Mouse (Mus musculus): Measurements from ENCODE around the gene Parva. TPM values are rescaled to one million over a fixed set of nuclear protein-coding genes. Genes with fewer than 3 reads are reported as not detected.

Parva gene
- polyA plus RNA-seq, 1 experiment from 2014 or later: 112 TPM

- Histone ChIP-seq H3K4me1 (peaks cover 13% of the 10 kb centered on the region), H3K27me3 (no peaks in the 10 kb centered on the region), H3K36me3 (no peaks in the 10 kb centered on the region), H3K4me3 (peak overlapping the region; percentile 75), H3K4me2 (replicated peaks) (peak overlapping the region; percentile 75), H3K9me3 (no peaks in the 10 kb centered on the region), H3K9ac (peak overlapping the region; percentile 89), H3K27ac (peak overlapping the region; percentile 98)
- ATAC-seq (ENCODE audit: insufficient number of reproducible peaks, insufficient read depth, low FRiP score, low TSS enrichment): peak; percentile 84
- WGBS: under 1% methylated on average over 22 of the region's 22 CpGs
Measured at GRCm38 (mm10) chr7:112428158-112428535, 842 bp downstream of the Parva start.

GRCm38 (mm10) chr7:112439846-112440245, 12.5 kb downstream of the Parva start:
- Histone ChIP-seq H3K9ac (no peak overlapping the region), H3K27ac (no peak overlapping the region), H3K9me3 (peaks cover 7% of the 10 kb centered on the region), H3K4me1 (peaks cover 39% of the 10 kb centered on the region), H3K4me3 (no peak overlapping the region), H3K4me2 (replicated peaks) (no peak overlapping the region), H3K27me3 (no peaks in the 10 kb centered on the region), H3K36me3 (peaks cover 5% of the 10 kb centered on the region)
- ATAC-seq (ENCODE audit: insufficient number of reproducible peaks, insufficient read depth, low FRiP score, low TSS enrichment): no peak
- WGBS: 82% methylated on average over 3 of the region's 3 CpGs

GRCm38 (mm10) chr7:112444152-112444984, 17.1 kb downstream of the Parva start:
- H3K27me3 ChIP-seq: no peaks in the 10 kb centered on the region
- H3K9ac ChIP-seq: no peak overlapping the region
- H3K4me2 ChIP-seq (replicated peaks): no peak overlapping the region; the same call in 1 of the 2 replicates
- H3K9me3 ChIP-seq: peaks cover 5% of the 10 kb centered on the region; the same call in 1 of the 2 replicates
- WGBS: 40% methylated on average over 12 of the region's 12 CpGs
- H3K36me3 ChIP-seq: no peaks in the 10 kb centered on the region
- no peak overlapping the region for H3K4me3 ChIP-seq
- peak; percentile 61; the same call in 1 of the 2 replicates for ATAC-seq (ENCODE audit: insufficient number of reproducible peaks, insufficient read depth, low FRiP score, low TSS enrichment)
- H3K27ac ChIP-seq: 0 out of 2 replicates have a peak overlapping the region, but pooled peaks have one; percentile 19
- H3K4me1 ChIP-seq: peaks cover 42% of the 10 kb centered on the region

- H3K4me1 ChIP-seq: peaks cover 42% of the 10 kb centered on the region
- H3K4me2 ChIP-seq (replicated peaks): no peak overlapping the region
- no peak overlapping the region for H3K9ac ChIP-seq
- 0 out of 2 replicates have a peak overlapping the region, but pooled peaks have one; percentile 19 for H3K27ac ChIP-seq
- 45% methylated on average over 9 of the region's 9 CpGs for WGBS
- H3K9me3 ChIP-seq: peaks cover 5% of the 10 kb centered on the region; the same call in 1 of the 2 replicates
- ATAC-seq (ENCODE audit: insufficient number of reproducible peaks, insufficient read depth, low FRiP score, low TSS enrichment): no peak
- H3K4me3 ChIP-seq: no peak overlapping the region
- no peaks in the 10 kb centered on the region for H3K27me3 ChIP-seq
- H3K36me3 ChIP-seq: no peaks in the 10 kb centered on the region
Measured at GRCm38 (mm10) chr7:112444985-112445367, 17.7 kb downstream of the Parva start.

- H3K9me3 ChIP-seq: peaks cover 5% of the 10 kb centered on the region; the same call in 1 of the 2 replicates
- no peak overlapping the region for H3K27ac ChIP-seq
- no peak overlapping the region for H3K4me3 ChIP-seq
- H3K9ac ChIP-seq: no peak overlapping the region
- no peak overlapping the region for H3K4me2 ChIP-seq (replicated peaks)
- H3K27me3 ChIP-seq: no peaks in the 10 kb centered on the region
- H3K36me3 ChIP-seq: no peaks in the 10 kb centered on the region
- no peak for ATAC-seq (ENCODE audit: insufficient number of reproducible peaks, insufficient read depth, low FRiP score, low TSS enrichment)
- H3K4me1 ChIP-seq: peaks cover 31% of the 10 kb centered on the region
- WGBS: 87% methylated on average over 4 of the region's 4 CpGs
Measured at GRCm38 (mm10) chr7:112446498-112446897, 19.2 kb downstream of the Parva start.

GRCm38 (mm10) chr7:112449954-112450700, 22.8 kb downstream of the Parva start:
- Histone ChIP-seq H3K4me3 (no peak overlapping the region), H3K9me3 (peaks cover 5% of the 10 kb centered on the region; the same call in 1 of the 2 replicates), H3K27me3 (no peaks in the 10 kb centered on the region), H3K4me1 (peaks cover 18% of the 10 kb centered on the region), H3K36me3 (no peaks in the 10 kb centered on the region), H3K9ac (no peak overlapping the region), H3K4me2 (replicated peaks) (no peak overlapping the region), H3K27ac (no peak overlapping the region)
- WGBS: 89% methylated on average over 8 of the region's 8 CpGs
- no peak for ATAC-seq (ENCODE audit: insufficient number of reproducible peaks, insufficient read depth, low FRiP score, low TSS enrichment)

- ATAC-seq (ENCODE audit: insufficient number of reproducible peaks, insufficient read depth, low FRiP score, low TSS enrichment): no peak
- Histone ChIP-seq H3K4me3 (no peak overlapping the region), H3K9me3 (no peaks in the 10 kb centered on the region), H3K36me3 (no peaks in the 10 kb centered on the region), H3K4me1 (peaks cover 21% of the 10 kb centered on the region), H3K9ac (no peak overlapping the region), H3K27ac (no peak overlapping the region), H3K27me3 (no peaks in the 10 kb centered on the region), H3K4me2 (replicated peaks) (no peak overlapping the region)
- 58% methylated on average over 5 of the region's 5 CpGs for WGBS
Measured at GRCm38 (mm10) chr7:112452471-112452870, 25.2 kb downstream of the Parva start.

- WGBS: 8% methylated on average over 3 of the region's 3 CpGs
- H3K9ac ChIP-seq: no peak overlapping the region
- H3K4me2 ChIP-seq (replicated peaks): no peak overlapping the region
- H3K27me3 ChIP-seq: no peaks in the 10 kb centered on the region
- no peaks in the 10 kb centered on the region for H3K36me3 ChIP-seq
- no peak overlapping the region for H3K4me3 ChIP-seq
- H3K27ac ChIP-seq: peak overlapping the region; percentile 69
- no peaks in the 10 kb centered on the region for H3K9me3 ChIP-seq
- ATAC-seq (ENCODE audit: insufficient number of reproducible peaks, insufficient read depth, low FRiP score, low TSS enrichment): no peak
- H3K4me1 ChIP-seq: peaks cover 28% of the 10 kb centered on the region
Measured at GRCm38 (mm10) chr7:112453805-112454214, 26.5 kb downstream of the Parva start.

- H3K27ac ChIP-seq: peak overlapping the region; percentile 69
- no peak overlapping the region for H3K4me3 ChIP-seq
- H3K27me3 ChIP-seq: no peaks in the 10 kb centered on the region
- H3K4me1 ChIP-seq: peaks cover 29% of the 10 kb centered on the region
- ATAC-seq (ENCODE audit: insufficient number of reproducible peaks, insufficient read depth, low FRiP score, low TSS enrichment): no peak
- no peaks in the 10 kb centered on the region for H3K9me3 ChIP-seq
- H3K36me3 ChIP-seq: no peaks in the 10 kb centered on the region
- WGBS: 66% methylated on average over 6 of the region's 6 CpGs
- no peak overlapping the region for H3K4me2 ChIP-seq (replicated peaks)
- no peak overlapping the region for H3K9ac ChIP-seq
Measured at GRCm38 (mm10) chr7:112454380-112454779, 27.1 kb downstream of the Parva start.

- H3K9me3 ChIP-seq: no peaks in the 10 kb centered on the region
- ATAC-seq (ENCODE audit: insufficient number of reproducible peaks, insufficient read depth, low FRiP score, low TSS enrichment): no peak
- no peaks in the 10 kb centered on the region for H3K36me3 ChIP-seq
- no peak overlapping the region for H3K27ac ChIP-seq
- no peak overlapping the region for H3K4me3 ChIP-seq
- H3K9ac ChIP-seq: no peak overlapping the region
- WGBS: 92% methylated on average over 2 of the region's 2 CpGs
- no peak overlapping the region for H3K4me2 ChIP-seq (replicated peaks)
- no peaks in the 10 kb centered on the region for H3K27me3 ChIP-seq
- H3K4me1 ChIP-seq: peaks cover 29% of the 10 kb centered on the region
Measured at GRCm38 (mm10) chr7:112454951-112455350, 27.6 kb downstream of the Parva start.

GRCm38 (mm10) chr7:112455566-112456110, 28.3 kb downstream of the Parva start:
- Histone ChIP-seq H3K9me3 (no peaks in the 10 kb centered on the region), H3K36me3 (no peaks in the 10 kb centered on the region), H3K4me2 (replicated peaks) (no peak overlapping the region), H3K27me3 (no peaks in the 10 kb centered on the region), H3K9ac (no peak overlapping the region), H3K4me1 (peaks cover 29% of the 10 kb centered on the region), H3K27ac (no peak overlapping the region), H3K4me3 (no peak overlapping the region)
- no peak for ATAC-seq (ENCODE audit: insufficient number of reproducible peaks, insufficient read depth, low FRiP score, low TSS enrichment)
- WGBS: 73% methylated on average over 5 of the region's 5 CpGs
